Mouse (Mus musculus) R1 (cell line): ENCODE data around the gene Mag.

Experiments
- DNase-seq: peaks from one replicate; pipeline ENCODE4 v3.0.0-alpha.2; 2018; ENCODE audit warnings: low read depth, low spot score

Mag gene

DNA sequence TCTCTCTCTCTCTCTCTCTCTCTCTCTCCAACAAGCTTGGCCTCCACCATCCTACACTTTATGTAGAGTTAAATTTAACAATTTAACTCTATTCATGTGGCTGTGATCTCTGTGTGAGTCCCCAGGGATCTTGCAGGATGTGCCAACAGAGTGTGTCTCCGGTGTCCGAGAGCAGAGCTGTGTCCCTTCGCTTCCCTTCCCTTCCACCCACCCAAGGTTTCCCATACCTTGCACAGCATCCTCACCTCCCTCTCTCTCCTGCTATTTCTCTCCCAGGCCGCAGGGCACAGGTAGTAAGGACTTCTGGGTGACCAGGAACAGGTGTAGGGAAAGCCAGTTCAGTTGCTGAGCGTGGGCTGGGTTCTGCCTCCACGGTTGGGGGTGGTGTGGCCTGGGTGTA lies 35.7 kb downstream of the Mag start:
- no peak for DNase-seq

DNA sequence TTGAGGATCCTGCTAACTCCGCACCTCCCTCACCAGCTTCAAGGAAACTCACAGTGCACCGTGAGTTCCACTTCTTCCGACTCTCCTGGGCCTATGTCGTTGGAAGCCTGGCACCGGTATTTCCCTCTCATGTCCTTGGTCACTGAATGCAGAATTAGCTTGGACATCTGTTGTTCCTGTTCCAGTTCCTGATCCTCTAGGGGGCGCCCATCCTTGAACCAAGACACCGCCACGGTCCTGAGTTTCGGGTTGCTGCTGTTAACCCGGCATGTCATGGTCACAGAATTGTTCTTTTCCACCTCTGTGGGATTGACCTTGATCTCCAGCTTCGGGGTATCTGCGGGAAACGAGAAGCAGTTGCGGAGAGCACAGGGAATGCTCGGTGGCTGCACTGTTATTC lies 41.6 kb downstream of the Mag start:
- peak; percentile 82 for DNase-seq

DNA sequence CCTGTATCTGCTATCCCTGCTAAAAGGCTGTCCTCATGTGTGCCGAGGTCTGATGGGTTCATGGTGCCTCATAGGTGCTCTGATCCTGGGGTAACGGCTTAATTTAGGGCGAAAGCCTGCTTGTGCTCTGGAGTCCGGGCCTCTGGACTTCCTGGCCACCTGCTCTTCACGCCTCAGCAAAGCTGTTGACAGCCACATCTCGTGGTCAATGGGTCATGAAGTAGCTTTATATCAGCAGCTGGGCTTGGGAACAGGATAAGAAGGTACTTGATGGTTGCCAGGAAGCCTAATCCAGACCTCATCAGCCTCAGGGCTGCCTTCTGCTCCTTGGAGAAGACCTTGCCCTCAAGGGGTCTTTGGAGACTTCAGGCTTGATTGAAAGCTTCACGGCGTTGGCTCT lies 51.3 kb downstream of the Mag start:
- DNase-seq = no peak

DNA sequence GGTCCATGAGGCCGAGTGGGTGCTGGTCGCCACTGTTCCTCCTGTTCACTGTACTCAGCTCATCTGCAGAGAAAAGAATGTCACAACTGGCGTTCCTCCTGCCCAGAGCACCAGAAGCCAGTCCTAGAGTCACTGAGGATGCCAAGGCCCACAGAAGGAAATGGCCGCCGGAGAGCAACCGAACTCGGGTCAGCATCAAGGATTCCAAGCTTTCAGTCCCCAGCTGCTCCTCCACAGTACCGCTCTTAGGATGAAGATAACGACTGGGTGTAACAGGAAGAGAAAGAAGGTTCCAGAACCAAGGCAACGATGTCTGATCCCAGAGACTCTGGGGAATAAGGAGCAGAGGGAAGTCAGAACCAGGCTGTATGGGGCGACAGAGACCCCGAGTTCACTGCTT lies 53.2 kb downstream of the Mag start, which contains the start of gene Ffar1:
Gene Ffar1 (minus strand): TSS at position 101 of the 400 bp plus-strand sequence.
- DNase-seq = no peak

DNA sequence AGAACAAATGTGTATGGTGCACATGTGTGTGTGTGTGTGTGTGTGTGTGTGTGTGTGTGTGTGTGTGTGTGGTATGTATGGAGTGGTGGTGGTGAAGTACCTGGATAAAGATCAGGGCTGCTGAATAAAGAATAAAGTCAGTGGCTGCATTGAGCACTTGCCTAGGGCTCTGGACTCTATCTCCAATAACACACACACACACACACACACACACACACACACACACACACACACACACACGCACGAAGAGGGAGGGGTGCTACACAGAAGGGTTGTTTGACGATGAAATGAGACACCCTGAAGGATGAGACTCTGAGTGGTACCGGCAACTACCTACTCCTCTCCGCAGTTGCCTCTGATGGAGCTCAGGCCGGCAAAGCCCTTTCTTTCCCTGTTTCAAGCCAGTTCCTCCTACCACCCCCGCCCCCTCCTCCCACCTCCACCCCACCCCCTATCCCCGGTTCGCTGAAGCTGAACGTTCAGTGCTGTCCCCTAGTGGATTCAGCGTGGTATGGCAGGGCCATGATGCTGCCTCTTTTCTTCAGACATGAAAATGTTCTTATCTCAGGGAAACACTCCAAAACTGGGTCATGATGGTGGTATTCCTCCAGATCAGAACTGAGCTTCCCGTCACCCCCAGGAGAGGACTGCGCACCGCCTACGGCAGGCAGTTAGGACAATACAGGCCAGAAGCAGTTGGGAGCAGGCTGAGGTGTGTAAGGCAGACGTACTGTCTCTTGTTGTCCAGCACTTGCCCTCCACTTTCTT lies 54.9 kb downstream of the Mag start:
- DNase-seq = peak; percentile 84

DNA sequence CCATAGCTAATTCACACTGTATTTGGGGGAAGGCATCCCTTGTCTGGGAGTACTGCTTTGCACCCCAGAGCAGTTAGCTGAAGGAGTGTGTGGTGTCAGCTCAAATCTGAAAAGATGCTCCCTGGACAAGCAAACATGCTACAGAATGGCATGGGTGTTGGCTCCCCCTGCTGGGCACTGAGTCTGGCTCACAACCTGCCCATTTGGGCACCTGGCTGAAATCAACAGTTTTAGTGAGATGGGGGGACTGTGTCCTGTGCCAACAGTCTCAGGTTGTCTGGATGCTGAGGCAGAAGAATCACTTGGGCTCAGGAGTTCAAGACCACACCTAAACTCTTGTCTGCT lies 55.4 kb downstream of the Mag start:
- DNase-seq = peak; percentile 64

DNA sequence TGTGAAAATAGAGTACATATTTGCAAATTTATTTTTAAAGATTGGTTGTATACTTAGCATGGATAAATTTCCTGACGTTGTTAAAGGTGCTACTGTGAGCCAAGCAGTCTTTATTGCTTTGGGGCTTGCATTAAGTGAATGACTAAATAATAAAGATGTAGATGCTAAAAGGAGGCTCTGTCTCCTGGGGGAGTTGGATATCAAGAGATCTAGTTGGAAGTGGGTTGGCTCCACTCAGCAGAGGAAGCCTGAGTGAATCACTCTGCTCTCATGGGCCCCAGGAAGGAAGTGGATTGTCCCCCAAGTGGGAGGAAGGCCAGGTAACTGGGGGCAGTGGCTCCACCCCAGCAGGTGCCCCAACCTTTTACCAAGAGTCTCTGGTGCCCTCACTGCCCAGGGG lies 56.9 kb downstream of the Mag start:
- no peak for DNase-seq

DNA sequence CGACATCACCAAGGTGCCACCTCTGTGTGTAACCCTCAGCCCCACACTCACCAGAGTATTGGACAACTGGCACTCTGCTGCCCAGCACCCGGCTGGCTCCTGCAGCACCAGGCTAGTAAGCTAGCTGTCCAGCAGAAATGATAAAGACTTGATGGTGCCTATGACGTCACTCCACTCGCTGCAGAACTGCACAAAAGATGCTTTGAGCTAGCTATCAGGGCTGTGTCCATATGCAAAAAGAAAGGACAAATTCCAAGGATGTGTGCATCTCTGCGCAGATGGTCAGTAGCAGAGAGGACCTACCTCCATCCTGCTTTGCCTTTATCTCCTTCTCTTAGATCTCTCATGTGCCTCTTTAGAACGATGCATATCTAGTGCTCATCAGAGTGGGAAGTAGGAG lies 58.6 kb downstream of the Mag start, which contains the start of gene Ffar3:
Gene Ffar3 (minus strand): TSS at position 101 of the 400 bp plus-strand sequence.
- no peak for DNase-seq

DNA sequence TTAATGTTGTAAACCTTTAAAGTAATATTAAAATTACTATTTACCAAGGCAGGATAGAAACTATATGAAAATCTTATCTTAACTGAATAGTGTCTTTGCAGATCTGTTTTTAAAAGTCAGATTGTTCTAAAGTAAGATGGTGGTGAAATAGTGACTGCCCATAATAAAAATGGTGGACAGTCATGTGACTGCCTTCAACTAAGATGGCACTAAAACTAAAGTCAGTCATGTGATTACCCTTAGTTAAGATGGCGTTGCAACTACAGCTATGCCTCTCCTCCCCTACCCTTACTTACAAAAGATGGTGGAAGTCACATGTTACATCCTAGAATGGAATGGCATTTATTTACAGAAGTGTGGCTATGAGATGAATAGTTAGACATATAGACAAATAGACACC lies 63.3 kb downstream of the Mag start:
- DNase-seq = no peak
